Mouse (Mus musculus): ENCODE measurements around the gene Tmem182. TPM values are rescaled to one million over a fixed set of nuclear protein-coding genes. Genes with fewer than 3 reads are reported as not detected.

Tmem182 gene
- polyA plus RNA-seq, 1 experiment from 2014 or later = 0.25 TPM

DNA sequence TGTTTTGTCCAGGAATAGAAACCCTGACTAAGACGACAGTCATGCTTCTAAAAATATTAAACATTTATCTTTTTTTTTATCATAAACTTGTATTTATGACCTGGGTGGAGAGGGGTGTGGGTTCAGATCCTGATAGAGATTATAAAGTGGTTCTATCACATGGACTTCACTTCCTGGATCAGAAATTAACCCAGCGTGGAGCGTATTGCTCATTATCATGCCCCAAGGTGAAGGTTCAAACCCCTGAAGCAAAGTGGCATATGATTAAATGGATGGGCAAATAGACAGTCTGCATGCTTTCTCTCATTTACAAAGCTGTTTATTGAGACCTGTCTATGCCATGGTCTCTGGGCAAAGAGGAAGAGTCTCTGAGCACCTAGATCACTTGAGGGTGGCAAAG is 28.6 kb upstream of the Tmem182 start:
- WGBS = 64% methylated on average over 3 of the region's 3 CpGs

DNA sequence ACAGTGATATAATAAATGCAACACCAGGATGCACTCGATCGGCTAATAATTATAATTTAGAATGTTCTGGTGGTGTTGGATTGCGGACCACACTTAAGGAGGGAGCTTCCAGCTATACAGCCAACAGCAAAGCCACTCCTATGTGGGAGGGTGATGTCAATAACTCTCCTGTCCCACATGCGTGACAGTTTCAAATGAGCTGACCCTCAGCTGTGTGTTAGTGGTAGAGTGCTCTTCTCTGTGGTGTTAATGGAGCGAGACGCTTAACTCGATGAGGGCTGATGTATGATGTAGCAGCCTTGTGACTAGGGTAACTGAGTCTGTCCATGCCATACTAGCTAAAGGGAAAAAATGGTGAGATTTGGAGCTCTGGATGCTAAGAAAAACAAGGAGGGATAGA is 22.0 kb upstream of the Tmem182 start:
- WGBS = 92% methylated on average over 7 of the region's 7 CpGs
- Histone ChIP-seq H3K4me2 (replicated peaks) (no peak overlapping the region), H3K9me3 (no peaks in the 10 kb centered on the region), H3K9ac (no peak overlapping the region), H3K27ac (no peak overlapping the region), H3K27me3 (replicated peaks) (no peaks in the 10 kb centered on the region), H3K4me3 (replicated peaks) (no peak overlapping the region), H3K36me3 (peaks cover 3% of the 10 kb centered on the region; the same call in 1 of the 2 replicates), H3K4me1 (replicated peaks) (no peaks in the 10 kb centered on the region)
- ATAC-seq = no peak

More for the DNA sequence above, 28.6 kb upstream of the Tmem182 start:
- no peak overlapping the region for H3K4me3 ChIP-seq (replicated peaks)
- H3K4me2 ChIP-seq (replicated peaks) = no peak overlapping the region
- ATAC-seq = peak; percentile 63
- H3K27ac ChIP-seq = no peak overlapping the region
- H3K36me3 ChIP-seq = peaks cover 7% of the 10 kb centered on the region
- no peak overlapping the region for H3K9ac ChIP-seq
- no peaks in the 10 kb centered on the region for H3K27me3 ChIP-seq (replicated peaks)
- no peaks in the 10 kb centered on the region for H3K4me1 ChIP-seq (replicated peaks)
- H3K9me3 ChIP-seq = no peaks in the 10 kb centered on the region

DNA sequence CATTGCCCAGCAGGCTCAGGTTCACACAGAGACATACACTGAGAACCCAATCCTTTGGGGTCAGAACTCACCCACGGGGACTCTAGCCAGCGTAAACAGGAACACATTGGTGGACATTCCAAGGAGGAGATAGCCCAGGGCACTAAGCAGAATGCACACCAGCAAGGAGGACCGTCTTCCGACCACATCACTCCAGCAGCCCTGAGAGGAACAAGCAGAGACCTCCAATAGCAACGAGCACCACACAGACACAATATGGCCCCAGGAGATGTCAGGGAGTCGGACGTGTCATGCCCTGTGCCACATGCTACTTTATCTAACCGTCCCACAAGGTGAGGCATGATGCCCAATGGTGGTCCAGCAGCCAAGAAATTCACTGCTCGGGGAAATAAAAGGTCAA is 21.1 kb upstream of the Tmem182 start:
- 89% methylated on average over 9 of the region's 9 CpGs for whole genome bisulfite sequencing
- Histone ChIP-seq H3K9me3 (no peaks in the 10 kb centered on the region), H3K9ac (no peak overlapping the region), H3K4me3 (replicated peaks) (no peak overlapping the region), H3K36me3 (peaks cover 3% of the 10 kb centered on the region; the same call in 1 of the 2 replicates), H3K4me1 (replicated peaks) (no peaks in the 10 kb centered on the region), H3K4me2 (replicated peaks) (no peak overlapping the region), H3K27ac (no peak overlapping the region), H3K27me3 (replicated peaks) (no peaks in the 10 kb centered on the region)
- ATAC-seq = no peak

GRCm38 (mm10) chr1:40785876-40786445 is 19.4 kb upstream of the Tmem182 start:
- Histone ChIP-seq H3K9me3 (no peaks in the 10 kb centered on the region), H3K4me2 (replicated peaks) (no peak overlapping the region), H3K36me3 (no peaks in the 10 kb centered on the region), H3K9ac (no peak overlapping the region), H3K27ac (no peak overlapping the region), H3K4me1 (replicated peaks) (no peaks in the 10 kb centered on the region), H3K27me3 (replicated peaks) (no peaks in the 10 kb centered on the region), H3K4me3 (replicated peaks) (no peak overlapping the region)
- 75% methylated on average over 11 of the region's 11 CpGs for WGBS
- ATAC-seq = no peak

DNA sequence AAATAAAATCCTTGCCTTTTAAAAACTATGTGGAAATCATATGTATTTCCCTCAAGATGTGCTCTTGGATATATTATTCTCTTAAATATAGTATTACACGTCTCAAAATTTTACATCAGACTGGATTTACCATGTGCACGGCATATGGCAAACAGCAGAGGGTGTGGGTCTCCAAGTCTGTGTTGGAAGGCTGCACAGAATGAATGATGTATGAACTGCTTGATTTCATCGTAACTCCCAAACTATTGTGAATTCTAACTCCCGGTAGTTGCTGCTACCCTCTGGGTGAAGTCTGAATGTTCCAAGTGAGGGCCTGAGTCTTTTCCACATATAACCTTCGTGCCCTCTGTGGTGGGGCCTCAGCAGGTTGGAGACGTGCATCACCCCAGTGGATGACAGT is 16.4 kb upstream of the Tmem182 start:
- Histone ChIP-seq H3K27ac (no peak overlapping the region), H3K4me1 (replicated peaks) (no peaks in the 10 kb centered on the region), H3K9me3 (no peaks in the 10 kb centered on the region), H3K9ac (no peak overlapping the region), H3K27me3 (replicated peaks) (no peaks in the 10 kb centered on the region), H3K4me3 (replicated peaks) (no peak overlapping the region), H3K36me3 (no peaks in the 10 kb centered on the region), H3K4me2 (replicated peaks) (no peak overlapping the region)
- no peak for ATAC-seq
- 86% methylated on average over 6 of the region's 6 CpGs for WGBS

DNA sequence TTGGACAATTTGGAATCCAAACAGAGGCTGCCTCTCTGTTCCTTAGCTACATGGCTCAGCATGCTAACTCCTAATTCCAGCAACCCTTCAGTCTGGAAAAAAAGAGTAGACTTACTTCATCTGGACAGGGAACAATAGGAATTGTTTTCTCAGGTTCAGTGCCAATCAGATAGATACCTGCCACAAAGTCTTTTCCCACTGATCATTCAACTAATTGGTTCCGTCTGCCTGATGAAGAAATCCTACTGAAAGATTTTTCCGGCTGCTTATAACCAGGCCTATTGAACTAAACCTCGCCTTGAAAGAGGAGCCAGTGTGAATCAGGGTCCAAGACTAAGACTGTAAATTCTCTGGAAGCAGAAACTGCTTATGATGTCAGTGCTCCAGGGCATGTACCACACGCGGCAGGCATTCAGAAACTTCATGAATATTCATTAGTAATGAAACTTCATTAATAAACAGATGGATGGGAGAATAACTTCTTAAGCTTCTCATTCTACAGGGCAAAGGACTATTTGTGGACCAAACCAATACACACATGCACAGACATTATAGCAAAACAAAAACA is 15.7 kb upstream of the Tmem182 start:
- Histone ChIP-seq H3K9ac (peak overlapping the region; percentile 51), H3K27me3 (replicated peaks) (no peaks in the 10 kb centered on the region), H3K27ac (no peak overlapping the region), H3K9me3 (no peaks in the 10 kb centered on the region), H3K4me3 (replicated peaks) (peak overlapping the region; percentile 64), H3K4me2 (replicated peaks) (peak overlapping the region; percentile 60), H3K36me3 (no peaks in the 10 kb centered on the region), H3K4me1 (replicated peaks) (no peaks in the 10 kb centered on the region)
- peak; percentile 39 for ATAC-seq
- WGBS = 44% methylated on average over 5 of the region's 5 CpGs

- Histone ChIP-seq H3K9me3 (no peaks in the 10 kb centered on the region), H3K4me3 (replicated peaks) (peak within 1 kb of the TSS; percentile 64), H3K9ac (peak within 1 kb of the TSS; percentile 51), H3K36me3 (no peaks in the 10 kb centered on the region), H3K27ac (no peak within 1 kb of the TSS), H3K4me2 (replicated peaks) (peak within 1 kb of the TSS; percentile 60), H3K27me3 (replicated peaks) (no peaks in the 10 kb centered on the region), H3K4me1 (replicated peaks) (no peaks in the 10 kb centered on the region)
- ATAC-seq = peak; percentile 98
- WGBS = 6% methylated on average over 38 of the region's 38 CpGs
These were observed 14.9 kb upstream of the Tmem182 start, which contains the start of gene Mfsd9 for GRCm38 (mm10) chr1:40790324-40791141. Gene Mfsd9 (minus strand): TSS chr1:40790687.

DNA sequence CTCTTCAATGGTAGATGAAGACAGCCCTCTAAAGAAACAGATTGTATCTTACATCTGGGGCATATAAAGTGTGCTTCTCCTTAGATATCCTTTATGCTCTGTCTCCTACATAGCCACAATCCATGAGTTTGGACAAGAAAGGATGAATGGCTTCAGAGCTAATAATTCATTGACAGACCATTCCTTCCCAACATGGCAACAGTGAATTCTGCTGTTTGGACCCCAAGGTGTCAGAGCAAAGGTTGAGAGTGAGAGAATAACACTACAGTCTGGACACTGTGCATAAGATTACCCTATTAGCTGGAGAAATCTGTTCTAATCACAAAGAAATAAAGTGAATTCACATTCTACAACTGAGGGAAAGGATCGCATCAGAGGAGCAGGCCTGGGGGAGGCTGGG is 9.9 kb upstream of the Tmem182 start:
- H3K27ac ChIP-seq = no peak overlapping the region
- ATAC-seq = no peak
- no peaks in the 10 kb centered on the region for H3K4me1 ChIP-seq (replicated peaks)
- no peaks in the 10 kb centered on the region for H3K36me3 ChIP-seq
- H3K27me3 ChIP-seq (replicated peaks) = no peaks in the 10 kb centered on the region
- no peaks in the 10 kb centered on the region for H3K9me3 ChIP-seq
- no peak overlapping the region for H3K4me2 ChIP-seq (replicated peaks)
- no peak overlapping the region for H3K4me3 ChIP-seq (replicated peaks)
- H3K9ac ChIP-seq = no peak overlapping the region
- 93% methylated on average over 1 of the region's 1 CpGs for WGBS

GRCm38 (mm10) chr1:40797348-40797747 is 8.1 kb upstream of the Tmem182 start:
- no peak overlapping the region for H3K4me2 ChIP-seq (replicated peaks)
- H3K27ac ChIP-seq = no peak overlapping the region
- no peaks in the 10 kb centered on the region for H3K4me1 ChIP-seq (replicated peaks)
- H3K9me3 ChIP-seq = no peaks in the 10 kb centered on the region
- no peaks in the 10 kb centered on the region for H3K36me3 ChIP-seq
- H3K4me3 ChIP-seq (replicated peaks) = no peak overlapping the region
- no peaks in the 10 kb centered on the region for H3K27me3 ChIP-seq (replicated peaks)
- peak; percentile 34; the same call in 1 of the 2 replicates for ATAC-seq
- WGBS = 21% methylated on average over 5 of the region's 5 CpGs
- no peak overlapping the region for H3K9ac ChIP-seq

- Histone ChIP-seq H3K4me2 (replicated peaks) (no peak overlapping the region), H3K36me3 (no peaks in the 10 kb centered on the region), H3K9ac (no peak overlapping the region), H3K9me3 (no peaks in the 10 kb centered on the region), H3K27me3 (replicated peaks) (no peaks in the 10 kb centered on the region), H3K4me3 (replicated peaks) (no peak overlapping the region), H3K4me1 (replicated peaks) (no peaks in the 10 kb centered on the region), H3K27ac (no peak overlapping the region)
- ATAC-seq = no peak
- WGBS = 87% methylated on average over 8 of the region's 8 CpGs
These were observed 6.3 kb upstream of the Tmem182 start for GRCm38 (mm10) chr1:40799121-40799520.

DNA sequence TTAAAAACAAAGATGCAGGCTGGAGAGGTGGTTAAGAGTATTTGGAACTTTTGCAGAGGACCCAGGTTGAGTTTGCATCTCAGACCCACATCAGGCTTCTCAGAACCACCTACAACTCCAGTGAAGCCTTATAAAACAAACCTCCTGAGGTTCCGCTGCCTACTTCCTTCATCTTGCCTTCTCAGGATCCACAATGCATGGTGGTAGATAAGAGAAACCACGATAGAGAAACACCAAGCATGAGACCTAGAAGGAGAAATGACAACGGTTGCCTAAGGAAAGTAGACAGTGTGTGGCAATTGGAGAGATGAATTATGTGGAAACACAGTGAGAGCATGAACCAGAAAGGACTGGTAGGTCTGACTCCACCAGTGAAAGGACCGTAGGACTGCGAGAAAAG is 4.5 kb upstream of the Tmem182 start:
- 82% methylated on average over 5 of the region's 5 CpGs for WGBS
- Histone ChIP-seq H3K27me3 (replicated peaks) (no peaks in the 10 kb centered on the region), H3K9me3 (no peaks in the 10 kb centered on the region), H3K9ac (no peak overlapping the region), H3K27ac (no peak overlapping the region), H3K36me3 (no peaks in the 10 kb centered on the region), H3K4me2 (replicated peaks) (no peak overlapping the region), H3K4me1 (replicated peaks) (no peaks in the 10 kb centered on the region), H3K4me3 (replicated peaks) (no peak overlapping the region)
- no peak for ATAC-seq

GRCm38 (mm10) chr1:40802759-40803158 is 2.6 kb upstream of the Tmem182 start:
- Histone ChIP-seq H3K4me3 (replicated peaks) (no peak overlapping the region), H3K4me1 (replicated peaks) (no peaks in the 10 kb centered on the region), H3K9ac (no peak overlapping the region), H3K27ac (no peak overlapping the region), H3K36me3 (no peaks in the 10 kb centered on the region), H3K27me3 (replicated peaks) (no peaks in the 10 kb centered on the region), H3K4me2 (replicated peaks) (no peak overlapping the region), H3K9me3 (no peaks in the 10 kb centered on the region)
- WGBS = 22% methylated on average over 3 of the region's 3 CpGs
- no peak for ATAC-seq

Data from intestine, embryonic 15.5 days (tissue).